Mouse (Mus musculus): ENCODE measurements around the gene Drc3. TPM values are rescaled to one million over a fixed set of nuclear protein-coding genes. Genes with fewer than 3 reads are reported as not detected.

The Drc3 gene
- polyA plus RNA-seq, 2 experiments, result 0.20 to 0.39 TPM

DNA sequence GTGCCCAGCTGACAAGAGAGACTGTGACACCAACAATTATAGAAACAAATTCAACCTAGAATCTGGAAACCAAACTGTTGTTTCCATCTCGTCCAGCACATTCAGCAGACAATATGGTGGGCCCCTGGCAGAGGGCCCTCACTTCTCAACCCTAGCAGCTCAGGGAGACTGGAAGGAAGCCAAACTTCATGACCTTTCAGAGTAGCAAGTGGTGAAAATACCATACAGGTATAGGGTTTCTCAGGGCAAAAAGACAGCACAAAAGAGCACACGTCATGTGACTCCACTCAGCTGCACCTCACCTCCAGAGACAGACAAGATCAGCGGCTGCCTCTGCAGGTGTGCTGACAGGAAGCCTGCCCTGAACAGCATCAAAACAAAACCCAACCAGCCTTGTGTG lies 19.0 kb upstream of the Drc3 start:
- no peaks in the 10 kb centered on the region for H3K27me3 ChIP-seq (ENCODE audit: control insufficient read depth, insufficient read depth, low read length)
- TF ChIP-seq CTCF (IDR thresholded peaks at IDR 0.05; ENCODE audit: low read depth), result no peak
- no peak for TF ChIP-seq EP300 (IDR thresholded peaks at IDR 0.05; ENCODE audit: low read depth)
- ATAC-seq (ENCODE audit: insufficient read depth), result no peak

GRCm38 (mm10) chr11:60335771-60336170 lies 17.4 kb upstream of the Drc3 start:
- 67% methylated on average over 2 of the region's 2 CpGs for WGBS (ENCODE audit: insufficient replicate concordance)
- Histone ChIP-seq H3K27ac (no peak overlapping the region), H3K4me2 (ENCODE audit: low read depth) (no peak overlapping the region), H3K9me3 (ENCODE audit: control insufficient read depth, low read length) (no peaks in the 10 kb centered on the region), H3K9ac (replicated peaks) (no peak overlapping the region), H3K4me3 (ENCODE audit: insufficient read depth in 1 of 2, low read depth in 2 of 2, low read length in 2 of 2) (no peak overlapping the region), H3K4me1 (replicated peaks; ENCODE audit: control insufficient read depth in 2 of 2, insufficient read depth in 2 of 2, low read length in 1 of 2) (no peaks in the 10 kb centered on the region), H3K36me3 (replicated peaks; ENCODE audit: control insufficient read depth, insufficient read depth, low read depth) (no peaks in the 10 kb centered on the region), H3K27me3 (ENCODE audit: control insufficient read depth, insufficient read depth, low read length) (no peaks in the 10 kb centered on the region)
- DNase-seq (ENCODE audit: low read depth in 3 of 3, low spot score in 3 of 3) (no peak), ATAC-seq (ENCODE audit: insufficient read depth) (no peak)
- TF ChIP-seq EP300 (IDR thresholded peaks at IDR 0.05; ENCODE audit: low read depth) (no peak), CTCF (IDR thresholded peaks at IDR 0.05; ENCODE audit: low read depth) (no peak)

More for the DNA sequence above, 19.0 kb upstream of the Drc3 start:
- Histone ChIP-seq H3K27ac (no peak overlapping the region), H3K4me1 (replicated peaks; ENCODE audit: control insufficient read depth in 2 of 2, insufficient read depth in 2 of 2, low read length in 1 of 2) (no peaks in the 10 kb centered on the region), H3K9ac (replicated peaks) (no peak overlapping the region), H3K36me3 (replicated peaks; ENCODE audit: control insufficient read depth, insufficient read depth, low read depth) (no peaks in the 10 kb centered on the region), H3K4me2 (ENCODE audit: low read depth) (no peak overlapping the region), H3K4me3 (ENCODE audit: insufficient read depth in 1 of 2, low read depth in 2 of 2, low read length in 2 of 2) (no peak overlapping the region), H3K9me3 (ENCODE audit: control insufficient read depth, low read length) (no peaks in the 10 kb centered on the region)
- WGBS (ENCODE audit: insufficient replicate concordance), result 75% methylated on average over 3 of the region's 3 CpGs
- no peak for DNase-seq (ENCODE audit: low read depth in 3 of 3, low spot score in 3 of 3)

GRCm38 (mm10) chr11:60338291-60338690 lies 14.8 kb upstream of the Drc3 start:
- DNase-seq (ENCODE audit: low read depth in 3 of 3, low spot score in 3 of 3) (no peak), ATAC-seq (ENCODE audit: insufficient read depth) (no peak)
- Histone ChIP-seq H3K4me2 (ENCODE audit: low read depth) (no peak overlapping the region), H3K27ac (no peak overlapping the region), H3K36me3 (replicated peaks; ENCODE audit: control insufficient read depth, insufficient read depth, low read depth) (no peaks in the 10 kb centered on the region), H3K9me3 (ENCODE audit: control insufficient read depth, low read length) (no peaks in the 10 kb centered on the region), H3K27me3 (ENCODE audit: control insufficient read depth, insufficient read depth, low read length) (no peaks in the 10 kb centered on the region), H3K9ac (replicated peaks) (no peak overlapping the region), H3K4me3 (ENCODE audit: insufficient read depth in 1 of 2, low read depth in 2 of 2, low read length in 2 of 2) (no peak overlapping the region), H3K4me1 (replicated peaks; ENCODE audit: control insufficient read depth in 2 of 2, insufficient read depth in 2 of 2, low read length in 1 of 2) (no peaks in the 10 kb centered on the region)
- TF ChIP-seq EP300 (IDR thresholded peaks at IDR 0.05; ENCODE audit: low read depth) (no peak), CTCF (IDR thresholded peaks at IDR 0.05; ENCODE audit: low read depth) (peak; percentile 81)
- WGBS (ENCODE audit: insufficient replicate concordance), result 67% methylated on average over 4 of the region's 4 CpGs

DNA sequence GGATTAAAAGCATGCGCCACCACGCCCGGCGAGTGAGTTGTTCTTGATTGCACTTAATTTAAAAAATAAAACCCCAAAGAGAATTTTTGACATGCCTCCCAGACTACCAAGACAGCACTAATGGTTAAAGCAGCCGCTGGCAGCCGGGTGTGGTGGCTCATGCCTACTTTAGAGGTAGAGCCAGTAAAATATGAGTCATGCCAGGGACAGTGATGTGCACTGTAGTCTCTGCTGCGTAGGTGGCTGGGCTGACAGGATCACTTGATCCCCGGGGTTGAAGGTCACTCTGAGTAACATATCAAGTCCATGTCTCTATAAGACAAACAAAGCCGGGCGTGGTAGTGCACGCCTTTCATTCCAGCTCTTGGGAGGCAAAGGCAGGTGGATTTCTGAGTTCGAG lies 13.8 kb upstream of the Drc3 start:
- ATAC-seq (ENCODE audit: insufficient read depth), result no peak
- 77% methylated on average over 12 of the region's 12 CpGs for WGBS (ENCODE audit: insufficient replicate concordance)

DNA sequence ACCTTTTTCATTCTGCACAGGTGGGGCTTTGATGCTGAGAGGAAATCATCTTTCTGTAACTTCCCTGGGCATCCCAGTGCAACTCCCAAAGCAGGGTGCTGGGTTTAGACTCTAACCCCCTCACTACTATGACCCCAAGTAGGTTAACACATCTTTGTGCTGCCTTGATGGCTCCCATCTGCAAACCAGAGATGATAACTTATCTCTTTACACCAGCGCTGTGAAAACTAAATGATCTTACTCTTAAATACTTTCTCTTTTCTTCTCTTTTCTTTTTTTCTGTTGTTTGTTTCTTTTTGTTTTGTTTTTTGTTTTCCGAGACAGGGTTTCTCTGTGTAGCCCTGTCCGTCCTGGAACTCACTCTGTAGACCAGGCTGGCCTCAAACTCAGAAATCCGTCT lies 7.3 kb upstream of the Drc3 start:
- Histone ChIP-seq H3K9me3 (ENCODE audit: control insufficient read depth, low read length) (no peaks in the 10 kb centered on the region), H3K9ac (replicated peaks) (no peak overlapping the region; the same call in 1 of the 2 replicates), H3K36me3 (replicated peaks; ENCODE audit: control insufficient read depth, insufficient read depth, low read depth) (no peaks in the 10 kb centered on the region), H3K4me2 (ENCODE audit: low read depth) (no peak overlapping the region), H3K4me3 (ENCODE audit: insufficient read depth in 1 of 2, low read depth in 2 of 2, low read length in 2 of 2) (no peak overlapping the region), H3K27me3 (ENCODE audit: control insufficient read depth, insufficient read depth, low read length) (no peaks in the 10 kb centered on the region), H3K4me1 (replicated peaks; ENCODE audit: control insufficient read depth in 2 of 2, insufficient read depth in 2 of 2, low read length in 1 of 2) (peaks cover 4 to 14% of the 10 kb centered on the region in 2 experiments), H3K27ac (no peak overlapping the region)
- WGBS (ENCODE audit: insufficient replicate concordance), result 40% methylated on average over 4 of the region's 4 CpGs
- ATAC-seq (ENCODE audit: insufficient read depth) (no peak), DNase-seq (ENCODE audit: low read depth in 3 of 3, low spot score in 3 of 3) (no peak)
- TF ChIP-seq EP300 (IDR thresholded peaks at IDR 0.05; ENCODE audit: low read depth), result no peak
- no peak for TF ChIP-seq CTCF (IDR thresholded peaks at IDR 0.05; ENCODE audit: low read depth)

More for the DNA sequence above, 13.8 kb upstream of the Drc3 start:
- no peak overlapping the region for H3K9ac ChIP-seq (replicated peaks)
- no peaks in the 10 kb centered on the region for H3K9me3 ChIP-seq (ENCODE audit: control insufficient read depth, low read length)
- no peak for DNase-seq (ENCODE audit: low read depth in 3 of 3, low spot score in 3 of 3)
- no peaks in the 10 kb centered on the region for H3K27me3 ChIP-seq (ENCODE audit: control insufficient read depth, insufficient read depth, low read length)
- H3K4me2 ChIP-seq (ENCODE audit: low read depth), result no peak overlapping the region
- H3K27ac ChIP-seq, result no peak overlapping the region
- no peaks in the 10 kb centered on the region for H3K36me3 ChIP-seq (replicated peaks; ENCODE audit: control insufficient read depth, insufficient read depth, low read depth)
- no peak for TF ChIP-seq EP300 (IDR thresholded peaks at IDR 0.05; ENCODE audit: low read depth)
- no peak for TF ChIP-seq CTCF (IDR thresholded peaks at IDR 0.05; ENCODE audit: low read depth)
- no peaks in the 10 kb centered on the region for H3K4me1 ChIP-seq (replicated peaks; ENCODE audit: control insufficient read depth in 2 of 2, insufficient read depth in 2 of 2, low read length in 1 of 2)
- no peak overlapping the region for H3K4me3 ChIP-seq (ENCODE audit: insufficient read depth in 1 of 2, low read depth in 2 of 2, low read length in 2 of 2)

Measured in liver, embryonic 14.5 days (tissue).